Mouse (Mus musculus) neural tube, embryonic 15.5 days (tissue): ENCODE results near the gene Soat1. TPM values are rescaled to one million over a fixed set of nuclear protein-coding genes. Genes with fewer than 3 reads are reported as not detected.

Source experiments
- ATAC-seq: fragments of 200-750 bp; cut with Nextera tagmentation; 2 replicates; pipeline ENCODE4 v1.8.0; 2017; ENCODE audit warnings: mild to moderate bottlenecking, moderate TSS enrichment, moderate library complexity; ENCODE audit not compliant: low FRiP score
- H3K27ac ChIP-seq: fragments of 300-500 bp; sonication (generic); replicated peaks from 2 replicates; pipeline ENCODE4 v1.5.1; 2015; ENCODE audit warnings: mild to moderate bottlenecking, inconsistent platforms
- H3K27me3 ChIP-seq: fragments of 300-500 bp; sonication (generic); replicated peaks from 2 replicates; pipeline ENCODE4 v1.6.1; 2015; ENCODE audit warnings: inconsistent platforms
- H3K36me3 ChIP-seq: fragments of 300-500 bp; sonication (generic); 2 replicates; pipeline ENCODE4 v1.6.1; 2015; ENCODE audit warnings: inconsistent platforms
- H3K4me1 ChIP-seq: fragments of 300-500 bp; sonication (generic); 2 replicates; pipeline ENCODE4 v1.6.1; 2015; ENCODE audit warnings: inconsistent platforms
- H3K4me2 ChIP-seq: fragments of 300-500 bp; sonication (generic); 2 replicates; pipeline ENCODE4 v1.6.1; 2015; ENCODE audit warnings: inconsistent platforms, mild to moderate bottlenecking, moderate library complexity
- H3K4me3 ChIP-seq: fragments of 300-500 bp; sonication (generic); replicated peaks from 2 replicates; pipeline ENCODE4 v1.5.1; 2015; ENCODE audit warnings: mild to moderate bottlenecking, inconsistent platforms
- H3K9ac ChIP-seq: fragments of 300-500 bp; sonication (generic); replicated peaks from 2 replicates; pipeline ENCODE4 v1.6.1; 2015; ENCODE audit warnings: mild to moderate bottlenecking, inconsistent platforms
- H3K9me3 ChIP-seq: fragments of 300-500 bp; sonication (generic); replicated peaks from 2 replicates; pipeline ENCODE4 v1.6.1; 2016; ENCODE audit warnings: inconsistent platforms
- WGBS: fragments of 180-500 bp; shearing (Covaris S2); methylation state at CpG from one replicate; pipeline ENCODE4 v1.1.7; 2015; ENCODE audit warnings: mixed read lengths; 5-methylcytosine and 5-hydroxymethylcytosine counted together
- polyA plus RNA-seq: library from polyadenylated mRNA; unstranded; fragments of >200 nt; fragmentation: Nextera tagmentation; extraction: Ambion mirVana; gene quantifications from 2 replicates; pipeline ENCODE4 v1.2.1, GENCODE M21; 2015

Soat1 gene
- polyA plus RNA-seq, 1 experiment from 2014 or later, result 9.8 TPM

GRCm38 (mm10) chr1:156463981-156464853 lies 9.9 kb downstream of the Soat1 start:
- H3K27ac ChIP-seq, result no peak overlapping the region
- no peak for ATAC-seq
- H3K4me2 ChIP-seq, result no peak overlapping the region
- peaks cover 14% of the 10 kb centered on the region for H3K36me3 ChIP-seq
- 94% methylated on average over 8 of the region's 8 CpGs for WGBS
- no peaks in the 10 kb centered on the region for H3K4me1 ChIP-seq
- H3K4me3 ChIP-seq, result no peak overlapping the region
- H3K9ac ChIP-seq, result no peak overlapping the region
- no peaks in the 10 kb centered on the region for H3K27me3 ChIP-seq
- H3K9me3 ChIP-seq, result no peaks in the 10 kb centered on the region

DNA sequence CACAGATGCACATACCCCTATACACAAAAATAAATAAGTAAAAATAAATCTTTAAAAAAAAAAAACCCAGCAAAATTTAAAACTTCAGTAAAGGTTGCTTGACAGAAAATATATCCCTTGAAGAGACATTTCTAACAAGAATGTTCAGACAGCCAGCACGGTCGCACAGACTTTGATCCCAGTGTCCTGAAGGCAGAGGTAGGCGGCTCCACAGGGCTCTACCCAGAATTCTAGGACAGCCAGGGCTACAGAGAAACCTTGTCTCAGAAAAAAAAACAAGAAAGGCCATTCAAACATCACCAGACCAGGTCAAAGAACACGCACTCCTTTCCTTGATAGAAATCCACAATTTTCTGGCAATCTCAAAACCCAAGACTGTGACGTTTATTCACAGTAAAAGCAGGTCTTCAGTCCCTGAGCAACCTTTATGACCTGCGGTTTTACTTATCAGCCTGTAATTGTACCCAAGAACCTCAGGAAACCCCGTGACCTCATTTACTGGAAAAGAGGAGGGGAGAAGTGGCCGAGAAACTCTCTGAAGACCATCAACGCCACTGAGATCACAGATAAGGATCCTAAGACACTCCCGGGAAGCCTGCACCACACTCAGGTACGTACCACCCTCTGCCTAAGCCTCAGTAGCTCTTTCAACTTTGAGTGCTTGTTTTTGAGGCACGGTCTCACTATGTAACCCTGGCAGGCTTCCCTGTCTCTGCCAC lies 11.7 kb downstream of the Soat1 start:
- no peak for ATAC-seq
- 83% methylated on average over 12 of the region's 12 CpGs for WGBS
- Histone ChIP-seq H3K4me3 (no peak overlapping the region), H3K4me2 (no peak overlapping the region), H3K9ac (no peak overlapping the region), H3K27ac (no peak overlapping the region), H3K9me3 (no peaks in the 10 kb centered on the region), H3K36me3 (peaks cover 14% of the 10 kb centered on the region), H3K4me1 (no peaks in the 10 kb centered on the region), H3K27me3 (no peaks in the 10 kb centered on the region)

GRCm38 (mm10) chr1:156461036-156461435 lies 13.1 kb downstream of the Soat1 start:
- H3K4me1 ChIP-seq, result no peaks in the 10 kb centered on the region
- H3K4me3 ChIP-seq, result no peak overlapping the region
- H3K4me2 ChIP-seq, result no peak overlapping the region
- no peaks in the 10 kb centered on the region for H3K27me3 ChIP-seq
- H3K36me3 ChIP-seq, result peaks cover 7% of the 10 kb centered on the region
- H3K9ac ChIP-seq, result no peak overlapping the region
- no peaks in the 10 kb centered on the region for H3K9me3 ChIP-seq
- WGBS, result 89% methylated on average over 6 of the region's 6 CpGs
- H3K27ac ChIP-seq, result no peak overlapping the region
- no peak for ATAC-seq

DNA sequence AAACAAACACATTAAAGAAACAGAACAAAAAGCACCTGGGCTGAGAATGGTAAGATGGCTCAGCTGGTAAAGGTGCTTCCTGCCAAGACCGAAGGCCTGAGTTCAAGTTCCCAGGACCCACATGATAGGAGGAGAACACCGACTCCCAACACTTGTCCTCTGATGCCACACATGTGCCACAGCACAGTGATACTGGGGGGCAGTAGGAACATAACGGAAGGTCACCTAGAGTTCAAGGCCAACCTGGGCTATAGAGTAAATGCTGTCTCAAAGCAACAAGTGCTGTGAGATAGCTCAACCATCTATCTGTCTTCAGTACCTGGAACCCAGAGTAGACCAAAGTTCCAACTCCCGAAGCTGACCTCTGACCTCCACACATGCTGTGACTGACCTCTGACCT lies 13.9 kb downstream of the Soat1 start:
- 95% methylated on average over 4 of the region's 4 CpGs for WGBS
- no peak overlapping the region for H3K4me3 ChIP-seq

DNA sequence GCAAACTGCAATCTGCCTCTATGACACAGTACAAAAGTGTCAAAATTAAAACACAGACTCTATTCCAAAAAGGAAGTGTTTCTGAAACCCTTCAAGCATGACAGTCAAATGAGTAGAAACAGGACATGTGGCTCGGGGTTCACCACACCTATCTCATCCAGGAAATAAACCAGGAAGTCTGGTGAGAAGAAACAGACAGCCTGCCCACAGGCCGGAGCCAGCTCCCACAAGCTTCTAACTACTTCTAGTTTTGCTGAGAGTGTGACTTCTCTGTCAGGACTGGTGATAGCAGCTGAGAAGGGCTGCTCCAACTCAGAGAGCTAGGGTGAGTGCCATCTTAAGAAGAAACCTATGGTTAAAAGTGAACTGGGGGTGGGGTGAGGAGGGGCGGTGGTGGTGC lies 14.4 kb downstream of the Soat1 start:
- Histone ChIP-seq H3K9ac (no peak overlapping the region), H3K4me2 (no peak overlapping the region), H3K36me3 (no peaks in the 10 kb centered on the region), H3K9me3 (no peaks in the 10 kb centered on the region), H3K4me3 (no peak overlapping the region), H3K4me1 (no peaks in the 10 kb centered on the region), H3K27me3 (no peaks in the 10 kb centered on the region), H3K27ac (no peak overlapping the region)
- ATAC-seq, result no peak
- 93% methylated on average over 3 of the region's 3 CpGs for WGBS

More for the DNA sequence above, 13.9 kb downstream of the Soat1 start:
- H3K4me2 ChIP-seq, result no peak overlapping the region
- H3K27ac ChIP-seq, result no peak overlapping the region
- H3K9ac ChIP-seq, result no peak overlapping the region
- H3K36me3 ChIP-seq, result 0 out of 2 replicates have a peak, but pooled peaks cover under 1% of the 10 kb centered on the region
- H3K4me1 ChIP-seq, result no peaks in the 10 kb centered on the region
- no peak for ATAC-seq
- no peaks in the 10 kb centered on the region for H3K27me3 ChIP-seq
- H3K9me3 ChIP-seq, result no peaks in the 10 kb centered on the region

- H3K4me2 ChIP-seq, result no peak overlapping the region
- no peak overlapping the region for H3K9ac ChIP-seq
- H3K27ac ChIP-seq, result no peak overlapping the region
- no peaks in the 10 kb centered on the region for H3K9me3 ChIP-seq
- 87% methylated on average over 8 of the region's 8 CpGs for WGBS
- H3K27me3 ChIP-seq, result no peaks in the 10 kb centered on the region
- H3K4me1 ChIP-seq, result no peaks in the 10 kb centered on the region
- H3K36me3 ChIP-seq, result no peaks in the 10 kb centered on the region
- ATAC-seq, result no peak
- no peak overlapping the region for H3K4me3 ChIP-seq
Observed at GRCm38 (mm10) chr1:156458391-156459060, 15.6 kb downstream of the Soat1 start.

- H3K4me2 ChIP-seq, result no peak overlapping the region
- no peak overlapping the region for H3K27ac ChIP-seq
- H3K4me3 ChIP-seq, result no peak overlapping the region
- no peaks in the 10 kb centered on the region for H3K36me3 ChIP-seq
- no peaks in the 10 kb centered on the region for H3K9me3 ChIP-seq
- WGBS, result 88% methylated on average over 2 of the region's 2 CpGs
- no peaks in the 10 kb centered on the region for H3K27me3 ChIP-seq
- ATAC-seq, result no peak
- no peak overlapping the region for H3K9ac ChIP-seq
- no peaks in the 10 kb centered on the region for H3K4me1 ChIP-seq
Observed at GRCm38 (mm10) chr1:156455005-156455758, 18.9 kb downstream of the Soat1 start.

DNA sequence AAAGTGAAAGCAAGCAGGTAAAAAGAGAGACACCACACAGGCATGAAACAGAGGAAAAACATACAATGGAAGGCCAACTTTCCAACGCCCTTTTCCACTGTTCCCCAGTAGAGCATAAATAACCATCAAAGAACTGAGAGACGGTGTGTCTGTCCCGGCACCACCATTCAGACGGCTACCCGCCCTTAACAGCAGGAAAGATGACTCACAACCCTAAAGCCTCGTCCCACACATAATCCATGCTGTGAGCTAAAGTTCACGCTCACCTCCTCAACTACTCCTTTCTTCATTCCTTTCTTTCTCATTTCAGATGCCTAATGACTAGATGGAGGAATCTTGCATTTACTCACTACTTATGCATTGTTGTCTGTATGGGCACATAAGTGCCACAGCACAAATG lies 19.7 kb downstream of the Soat1 start:
- no peak overlapping the region for H3K9ac ChIP-seq
- WGBS, result 44% methylated on average over 7 of the region's 7 CpGs
- H3K27ac ChIP-seq, result no peak overlapping the region
- H3K36me3 ChIP-seq, result no peaks in the 10 kb centered on the region
- no peak for ATAC-seq
- no peaks in the 10 kb centered on the region for H3K4me1 ChIP-seq
- no peaks in the 10 kb centered on the region for H3K9me3 ChIP-seq
- no peak overlapping the region for H3K4me3 ChIP-seq
- H3K4me2 ChIP-seq, result no peak overlapping the region
- H3K27me3 ChIP-seq, result no peaks in the 10 kb centered on the region

DNA sequence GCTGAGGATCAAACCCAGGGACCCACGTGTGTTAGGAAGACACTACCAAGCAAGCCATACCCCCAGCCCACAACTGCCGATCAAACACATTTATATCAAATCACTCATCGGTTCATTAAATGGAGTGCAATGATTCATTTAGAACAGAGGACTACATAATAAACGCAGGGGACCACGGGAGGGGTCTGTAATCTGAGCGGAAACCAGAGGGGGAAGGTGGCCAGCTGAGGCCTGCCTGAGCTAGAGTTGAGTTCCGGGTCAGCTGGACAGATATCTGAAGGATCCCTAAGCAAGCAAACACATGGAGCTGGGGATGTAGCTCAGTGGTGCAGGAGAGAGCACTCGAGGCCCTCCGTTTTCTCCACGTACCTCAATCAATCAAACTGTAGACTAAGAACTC lies 20.3 kb downstream of the Soat1 start:
- Histone ChIP-seq H3K9me3 (no peaks in the 10 kb centered on the region), H3K36me3 (no peaks in the 10 kb centered on the region), H3K4me1 (no peaks in the 10 kb centered on the region), H3K9ac (no peak overlapping the region), H3K4me2 (no peak overlapping the region), H3K27me3 (no peaks in the 10 kb centered on the region), H3K27ac (no peak overlapping the region), H3K4me3 (no peak overlapping the region)
- WGBS, result 75% methylated on average over 10 of the region's 10 CpGs
- no peak for ATAC-seq

GRCm38 (mm10) chr1:156450478-156450877 lies 23.7 kb downstream of the Soat1 start:
- no peak overlapping the region for H3K4me3 ChIP-seq
- H3K27me3 ChIP-seq, result no peaks in the 10 kb centered on the region
- no peak for ATAC-seq
- H3K9ac ChIP-seq, result no peak overlapping the region
- H3K4me1 ChIP-seq, result no peaks in the 10 kb centered on the region
- H3K36me3 ChIP-seq, result no peaks in the 10 kb centered on the region
- no peak overlapping the region for H3K27ac ChIP-seq
- no peaks in the 10 kb centered on the region for H3K9me3 ChIP-seq
- no peak overlapping the region for H3K4me2 ChIP-seq
- 40% methylated on average over 4 of the region's 4 CpGs for WGBS

DNA sequence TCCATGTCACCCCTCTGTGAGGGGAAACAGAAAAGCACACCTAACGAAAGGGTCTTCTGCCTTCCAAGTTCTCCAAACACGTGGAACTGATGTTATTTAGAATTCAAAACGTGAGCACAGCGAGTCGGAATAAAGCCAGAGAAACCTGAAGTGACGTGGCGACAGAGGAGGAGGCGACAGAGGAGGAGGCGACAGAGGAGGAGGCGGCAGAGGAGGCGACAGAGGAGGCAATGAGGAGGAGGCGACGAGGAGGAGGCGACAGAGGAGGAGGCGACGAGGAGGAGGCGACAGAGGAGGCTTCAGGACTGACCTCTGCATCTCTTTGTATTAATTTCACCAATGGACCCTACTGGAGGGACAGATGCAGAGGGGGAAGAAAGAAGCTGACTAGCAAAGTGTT lies 24.4 kb downstream of the Soat1 start:
- H3K9ac ChIP-seq, result no peak overlapping the region
- H3K36me3 ChIP-seq, result no peaks in the 10 kb centered on the region
- H3K4me3 ChIP-seq, result no peak overlapping the region
- 79% methylated on average over 17 of the region's 17 CpGs for WGBS
- no peak overlapping the region for H3K27ac ChIP-seq
- no peaks in the 10 kb centered on the region for H3K27me3 ChIP-seq
- H3K4me2 ChIP-seq, result no peak overlapping the region
- no peak for ATAC-seq
- no peaks in the 10 kb centered on the region for H3K9me3 ChIP-seq
- no peaks in the 10 kb centered on the region for H3K4me1 ChIP-seq
